Mouse (Mus musculus): Measurements from ENCODE around the gene Asb15.

The Asb15 gene

DNA sequence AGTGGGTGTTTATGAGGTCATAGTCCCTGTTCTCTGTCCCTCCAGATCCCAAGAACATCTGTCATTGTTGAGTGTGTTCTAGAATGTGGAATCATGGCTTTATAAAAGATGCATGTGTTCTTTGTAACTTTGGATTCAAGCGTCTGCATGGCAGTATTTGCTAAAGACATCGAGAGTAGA, at the start of gene Asb15:
TSS of gene Asb15 (plus strand) at position 81 of the 180 bp plus-strand sequence.
- no peak for DNase-seq

DNA sequence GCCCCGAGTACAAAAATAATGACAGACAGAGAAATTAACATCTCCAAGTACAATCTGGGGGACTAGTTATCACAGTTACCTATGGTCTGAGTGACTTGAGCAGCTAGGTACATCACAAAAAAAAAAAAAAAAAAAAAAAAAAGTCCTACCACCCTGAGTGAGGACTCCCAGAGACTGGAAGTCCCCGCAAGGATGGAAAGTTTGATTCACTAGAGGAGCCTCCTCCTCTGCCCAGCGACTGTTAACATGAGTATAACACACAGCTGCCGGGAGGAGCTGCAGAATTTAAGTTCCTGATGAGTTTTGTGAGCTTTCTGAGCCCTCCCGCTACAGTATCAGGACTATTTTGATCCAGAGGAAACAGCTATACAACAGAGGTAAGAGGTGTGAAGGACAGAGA, 41.4 kb upstream of the Asb15 start:
- DNase-seq: no peak

DNA sequence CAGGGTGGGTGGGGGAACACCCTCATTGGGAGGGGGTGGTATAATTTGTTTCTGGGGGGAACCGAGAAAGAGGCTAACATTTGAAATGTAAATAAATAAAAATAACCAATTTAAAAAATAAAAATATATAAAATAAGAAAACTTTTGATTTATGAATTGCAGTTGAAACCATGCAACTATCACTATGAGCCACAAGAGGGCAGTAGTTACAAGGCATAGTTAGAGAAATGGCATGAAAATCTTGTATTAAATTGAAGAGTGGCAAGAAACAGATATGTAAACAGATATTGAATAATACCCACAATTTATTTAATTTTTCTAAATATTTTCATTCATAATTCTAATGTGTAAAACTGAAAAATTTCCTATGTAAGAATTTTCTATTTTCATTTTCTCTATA, 37.6 kb upstream of the Asb15 start:
- DNase-seq: no peak

DNA sequence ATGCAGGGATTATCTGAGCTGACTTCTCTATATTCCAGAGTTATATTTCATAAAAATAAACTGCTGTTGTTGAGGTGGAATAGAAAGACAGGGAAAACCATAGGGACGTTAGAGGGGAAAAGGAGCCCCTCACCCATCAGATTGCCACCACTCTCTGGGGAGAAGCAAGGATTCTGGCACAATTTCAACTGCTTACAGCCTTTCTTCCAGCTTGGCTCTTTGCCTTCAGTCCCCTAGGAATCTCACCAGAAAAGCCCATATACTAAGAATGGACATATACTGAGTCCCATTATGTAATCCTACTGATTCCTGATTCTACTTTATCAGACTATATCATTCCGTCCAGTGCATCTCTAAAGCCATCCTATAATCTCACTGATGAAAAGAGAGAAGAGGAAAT, 23.8 kb upstream of the Asb15 start:
- no peak for DNase-seq

- peak; percentile 30 for DNase-seq
Measured at GRCm38 (mm10) chr6:24514552-24515284, 13.2 kb upstream of the Asb15 start, which contains the start of gene Iqub. Gene Iqub, minus strand, starts transcription at chr6:24515067.

DNA sequence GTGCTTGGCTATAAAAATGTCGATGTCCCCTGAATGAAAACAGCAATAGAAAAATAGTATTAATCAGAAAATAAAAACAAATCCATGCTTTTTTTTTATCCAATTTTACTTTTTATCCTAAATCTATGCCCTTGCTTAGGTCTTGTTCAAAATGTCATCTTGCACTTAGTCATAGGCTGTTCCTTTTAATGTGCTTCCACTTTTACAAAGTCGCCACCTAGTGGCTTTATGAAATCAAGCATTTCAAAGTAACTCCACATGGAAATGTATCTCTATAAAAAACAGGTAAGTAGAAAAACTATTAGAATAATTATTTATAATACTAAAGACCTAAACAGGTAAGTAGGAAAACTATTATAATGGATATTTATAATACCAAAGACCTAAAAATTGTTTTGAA, 11.7 kb upstream of the Asb15 start:
- DNase-seq: no peak

DNA sequence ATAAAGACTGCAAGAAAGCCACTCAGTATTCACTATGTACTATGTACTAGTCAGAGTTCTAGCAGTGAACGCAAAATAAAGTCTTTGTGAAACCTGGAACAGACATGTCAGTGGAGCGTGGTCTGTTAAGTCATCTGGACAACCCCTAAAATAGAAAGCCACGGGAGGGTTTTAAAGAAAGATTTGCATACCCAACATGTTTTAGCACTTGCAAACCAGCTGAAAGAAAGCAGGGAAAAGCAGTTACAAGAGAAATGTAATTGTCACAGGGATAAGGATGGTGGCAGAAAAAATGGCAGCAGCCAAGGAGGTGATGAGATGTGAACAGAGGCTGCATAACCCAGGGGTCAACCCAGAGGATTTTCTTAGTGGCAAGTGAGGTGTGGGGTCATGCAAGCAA, 2.2 kb upstream of the Asb15 start:
- DNase-seq: no peak

DNA sequence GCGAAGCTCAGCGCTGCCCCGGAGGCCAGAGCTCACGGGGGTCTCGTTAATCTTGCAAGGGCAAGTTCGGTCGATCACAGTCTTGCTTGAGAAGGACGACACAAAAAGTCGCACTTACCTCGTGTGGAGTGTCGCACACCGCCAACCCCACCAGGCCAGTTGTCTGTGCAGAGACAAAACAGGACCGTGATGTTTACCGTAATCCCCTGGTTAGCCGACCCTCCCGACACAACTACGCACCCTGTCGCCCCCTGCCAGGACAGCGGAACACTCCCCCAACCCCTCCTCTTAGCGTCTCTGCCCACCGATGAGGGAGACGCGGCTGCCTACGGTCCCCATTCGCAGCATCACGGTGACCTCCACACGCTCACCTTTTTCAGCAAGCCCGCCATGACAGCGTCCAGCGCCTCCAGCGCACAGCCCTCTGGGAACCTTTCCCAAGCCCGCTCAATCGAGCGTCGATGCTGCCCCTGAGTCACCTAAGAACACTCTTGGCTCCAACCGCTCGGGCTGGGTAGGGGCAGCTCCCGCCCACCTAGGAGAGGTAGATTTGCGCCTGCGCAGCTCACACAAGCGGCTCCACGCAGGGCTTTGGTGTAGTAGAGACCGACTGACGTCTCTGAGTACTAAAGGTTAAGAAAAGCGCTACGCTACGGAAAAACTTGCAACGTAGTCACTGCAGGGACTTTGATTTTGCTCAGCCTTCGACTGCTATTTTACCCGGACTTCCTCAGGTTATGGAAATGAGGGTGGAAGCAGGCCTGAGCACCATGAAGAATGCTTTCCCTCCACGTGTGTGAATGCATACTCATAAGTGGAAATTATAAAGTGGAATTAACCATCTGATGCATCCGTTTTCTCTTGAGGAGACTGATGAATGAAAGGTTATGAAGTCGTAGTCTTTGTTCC, 535 bp upstream of the Asb15 start, which contains the start of gene Ndufa5:
TSS of gene Ndufa5 (minus strand) at position 859 of the 909 bp plus-strand sequence.
- DNase-seq: peak; percentile 94

DNA sequence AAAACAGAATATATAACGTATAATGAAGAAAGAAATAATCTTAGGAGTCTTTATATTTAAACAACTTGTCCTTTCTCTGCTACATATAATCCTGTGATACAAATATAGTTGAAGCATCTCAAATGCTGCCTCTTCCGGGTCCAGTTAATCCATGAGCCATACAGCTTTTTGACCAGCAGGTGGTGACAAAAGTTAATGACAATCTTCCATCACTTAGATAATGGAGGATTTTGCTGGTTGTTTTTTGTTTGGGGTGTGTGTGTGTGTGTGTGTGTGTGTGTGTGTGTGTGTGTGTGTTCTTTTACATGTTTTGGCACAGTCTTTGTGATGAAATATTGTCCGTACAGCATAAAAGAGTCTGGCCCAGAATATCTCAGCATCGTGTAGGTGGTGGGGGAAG, 2.2 kb downstream of the Asb15 start:
- peak; percentile 21 for DNase-seq

- DNase-seq: no peak
Measured at GRCm38 (mm10) chr6:24530711-24531420, 2.9 kb downstream of the Asb15 start.

- DNase-seq: no peak
Measured at GRCm38 (mm10) chr6:24532804-24533203, 4.9 kb downstream of the Asb15 start.

DNA sequence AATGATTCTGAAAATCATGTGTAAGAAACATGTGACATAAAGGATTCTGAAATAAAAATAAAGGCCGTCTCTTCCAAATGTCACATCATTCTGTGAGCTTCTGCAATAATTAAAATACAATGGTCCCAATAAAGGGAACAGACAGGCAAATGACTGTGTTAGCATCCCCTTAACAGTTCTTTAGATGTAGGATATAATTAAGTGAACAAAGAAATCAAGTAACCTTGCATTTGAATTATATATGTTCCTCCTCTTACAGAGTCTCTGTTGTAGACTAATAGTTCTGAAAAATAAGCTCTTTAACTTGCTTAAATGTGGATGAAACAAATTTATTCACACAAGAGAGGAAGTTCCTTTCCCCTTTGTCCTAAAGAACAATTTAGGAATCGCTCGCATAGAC, 10.5 kb downstream of the Asb15 start:
- DNase-seq: no peak

- no peak for DNase-seq
Measured at GRCm38 (mm10) chr6:24540106-24540505, 12.2 kb downstream of the Asb15 start.

DNA sequence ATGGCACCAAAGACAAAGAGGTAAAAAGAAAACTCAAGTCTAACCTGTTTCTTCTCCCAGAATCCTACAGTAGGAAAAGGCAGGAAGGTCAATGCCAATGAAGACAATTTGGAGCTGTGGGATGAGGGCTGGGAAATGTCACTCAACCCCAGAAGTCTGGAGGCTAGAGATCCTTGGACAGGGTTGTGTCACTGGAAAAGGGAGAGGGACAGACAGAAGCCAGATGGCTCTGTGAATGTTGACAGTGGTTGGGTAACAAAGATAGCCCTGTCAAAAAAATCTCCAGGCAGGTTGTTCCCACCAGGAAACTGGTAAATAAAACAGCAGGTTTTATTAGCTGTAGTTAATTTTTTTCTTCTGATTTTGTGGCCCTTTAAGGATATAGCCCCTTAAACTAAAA, 14.4 kb downstream of the Asb15 start:
- no peak for DNase-seq

DNA sequence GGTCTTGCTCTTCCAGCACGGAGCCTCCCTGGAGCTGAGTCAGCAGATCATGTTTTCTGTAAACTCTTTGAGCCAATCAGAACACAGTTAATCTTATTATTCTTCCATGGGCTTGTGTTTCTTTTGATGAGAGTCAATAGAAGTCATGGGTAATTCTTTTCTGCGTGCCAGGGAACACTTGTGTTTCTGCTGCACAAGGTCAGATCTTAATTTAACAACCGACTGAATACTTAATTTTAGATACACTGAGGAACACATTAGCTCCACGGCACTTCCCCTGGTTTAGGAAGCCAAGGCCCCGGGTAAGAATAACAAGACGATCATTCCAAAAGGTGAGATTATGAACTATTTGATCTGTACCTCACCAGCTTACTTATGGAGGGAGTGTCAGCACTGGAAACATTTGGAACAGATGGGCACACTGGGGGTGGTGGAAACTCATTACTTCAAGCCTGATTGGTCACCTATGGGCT, 15.2 kb downstream of the Asb15 start:
- no peak for DNase-seq

- DNase-seq: no peak
Measured at GRCm38 (mm10) chr6:24546716-24547420, 18.9 kb downstream of the Asb15 start.

GRCm38 (mm10) chr6:24549801-24550200, 21.9 kb downstream of the Asb15 start:
- no peak for DNase-seq

GRCm38 (mm10) chr6:24552046-24552445, 24.1 kb downstream of the Asb15 start:
- DNase-seq: no peak

GRCm38 (mm10) chr6:24554427-24555086, 26.6 kb downstream of the Asb15 start:
- DNase-seq: no peak

DNA sequence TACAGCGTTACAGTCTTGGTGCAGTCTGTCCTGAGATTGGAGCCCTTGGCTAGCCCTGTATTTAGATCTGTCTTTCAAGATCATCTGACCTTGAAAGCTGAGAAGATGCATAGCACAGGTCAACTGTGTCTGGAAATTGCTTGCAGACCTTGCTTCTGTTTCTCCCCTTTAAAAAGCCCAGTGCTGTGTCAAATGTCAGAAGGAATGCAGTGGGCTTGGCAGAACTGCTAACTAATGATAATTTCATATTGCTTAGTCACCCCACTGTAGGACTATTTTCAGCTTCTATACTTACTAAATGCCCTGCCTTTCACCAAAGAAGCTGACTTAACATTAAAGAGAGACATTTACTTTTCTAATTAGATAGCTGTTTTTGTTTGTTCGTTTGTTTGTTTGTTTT, 27.5 kb downstream of the Asb15 start:
- no peak for DNase-seq

- DNase-seq: no peak
Measured at GRCm38 (mm10) chr6:24564081-24564480, 36.1 kb downstream of the Asb15 start.

DNA sequence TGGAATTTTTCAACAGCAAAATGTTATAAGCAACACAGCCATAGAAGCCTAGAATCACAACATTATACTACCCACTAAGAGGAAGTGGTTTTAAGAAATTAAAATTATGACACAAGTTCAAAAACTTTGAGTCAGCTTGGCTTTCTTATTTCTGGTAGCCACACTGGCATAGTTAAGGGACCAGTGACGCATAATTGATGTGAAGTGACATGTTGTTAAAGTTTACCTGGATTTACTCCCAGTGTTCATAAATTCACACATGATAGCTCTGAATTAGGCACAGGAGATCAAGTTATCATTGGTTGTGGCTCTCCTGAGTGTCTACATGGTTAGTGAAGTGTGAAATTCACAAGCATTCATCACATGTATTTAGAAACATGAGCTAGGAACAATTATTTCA, 36.9 kb downstream of the Asb15 start:
- no peak for DNase-seq
